Mouse (Mus musculus) heart, postnatal 25 days (tissue): Measurements from ENCODE around the gene Tbx4. TPM values are rescaled to one million over a fixed set of nuclear protein-coding genes. Genes with fewer than 3 reads are reported as not detected.

Experiments used
- DNase-seq: peaks from one replicate; pipeline ENCODE4 v3.0.0; 2022; ENCODE audit warnings: low spot score
- intact Hi-C: fragments of 180-260 bp; cut with DNase I; formaldehyde crosslinking; loops from one replicate; pipeline ENCODE4 v1.15.1; 2025
- total RNA-seq, 2 experiments: library from RNA; stranded (reverse); gene quantifications; 2 replicates each; pipeline ENCODE4 v1.2.3; 2021

Gene Tbx4
- under 1 TPM in 1 of 2 experiments, not detected in 1; 0.08 TPM for total RNA-seq

GRCm38 (mm10) chr11:85885665-85886428 lies at the start of gene Tbx4:
Gene Tbx4, plus strand, starts transcription at chr11:85886422.
- intact Hi-C loops = no loop called here
- DNase-seq = no peak

- intact Hi-C loops = no loop called here
- no peak for DNase-seq
These were observed 49.5 kb upstream of the Tbx4 start for GRCm38 (mm10) chr11:85836523-85837290.

- DNase-seq = no peak
- intact Hi-C loops = no loop called here
These were observed 49.0 kb upstream of the Tbx4 start for GRCm38 (mm10) chr11:85837291-85837647.

GRCm38 (mm10) chr11:85837648-85838423 lies 48.4 kb upstream of the Tbx4 start:
- intact Hi-C loops = no loop called here
- DNase-seq = no peak

GRCm38 (mm10) chr11:85838424-85839257 lies 47.6 kb upstream of the Tbx4 start:
- no peak for DNase-seq
- intact Hi-C loops = no loop called here

- DNase-seq = no peak
These were observed 46.8 kb upstream of the Tbx4 start for GRCm38 (mm10) chr11:85839258-85840030.

GRCm38 (mm10) chr11:85840031-85840802 lies 46.0 kb upstream of the Tbx4 start:
- intact Hi-C loops = loop anchor here (5.0 to 10.0 kb wide), 3 partner anchors 373 to 515 kb away; partner anchors contain the start of gene Med13
- no peak for DNase-seq

More at GRCm38 (mm10) chr11:85839258-85840030, 46.8 kb upstream of the Tbx4 start:
- intact Hi-C loops = loop anchor here (5.0 to 10.0 kb wide), 3 partner anchors 372 to 515 kb away; partner anchors contain the start of gene Med13

GRCm38 (mm10) chr11:85840803-85841145 lies 45.4 kb upstream of the Tbx4 start:
- no peak for DNase-seq
- intact Hi-C loops = loop anchor here (5.0 to 10.0 kb wide), 3 partner anchors 373 to 514 kb away; partner anchors contain the start of gene Med13

- intact Hi-C loops = loop anchor here (5.0 to 10.0 kb wide), 3 partner anchors 374 to 514 kb away; partner anchors contain the start of gene Med13
- DNase-seq = no peak
These were observed 45.0 kb upstream of the Tbx4 start for GRCm38 (mm10) chr11:85841211-85841681.

- intact Hi-C loops = loop anchor here (2.0 to 10.0 kb wide), 4 partner anchors 323 to 513 kb away; partner anchors contain the start of gene Med13
- peak; percentile 53 for DNase-seq
These were observed 44.2 kb upstream of the Tbx4 start for GRCm38 (mm10) chr11:85841980-85842379.

GRCm38 (mm10) chr11:85842596-85843346 lies 43.5 kb upstream of the Tbx4 start:
- no peak for DNase-seq
- intact Hi-C loops = loop anchor here (2.0 to 10.0 kb wide), 4 partner anchors 324 to 512 kb away; partner anchors contain the start of gene Med13

- peak; percentile 77 for DNase-seq
- intact Hi-C loops = loop anchor here (2.0 to 10.0 kb wide), 4 partner anchors 325 to 511 kb away; partner anchors contain the start of gene Med13
These were observed 42.9 kb upstream of the Tbx4 start for GRCm38 (mm10) chr11:85843347-85843692.

- intact Hi-C loops = loop anchor here (5.0 to 10.0 kb wide), 3 partner anchors 377 to 510 kb away; partner anchors contain the start of gene Med13
- DNase-seq = peak; percentile 74
These were observed 41.9 kb upstream of the Tbx4 start for GRCm38 (mm10) chr11:85844144-85844965.

- intact Hi-C loops = loop anchor here (5.0 to 10.0 kb wide), 4 partner anchors 327 to 510 kb away; partner anchors contain the start of gene Med13
- no peak for DNase-seq
These were observed 41.3 kb upstream of the Tbx4 start for GRCm38 (mm10) chr11:85844971-85845370.

- DNase-seq = peak; percentile 36
- intact Hi-C loops = loop anchor here (5.0 to 10.0 kb wide), 2 partner anchors 326 to 509 kb away; partner anchors contain the start of gene Med13
These were observed 40.3 kb upstream of the Tbx4 start for GRCm38 (mm10) chr11:85845921-85846320.

GRCm38 (mm10) chr11:85846509-85846908 lies 39.7 kb upstream of the Tbx4 start:
- intact Hi-C loops = loop anchor here (5.0 to 10.0 kb wide), 2 partner anchors 326 to 508 kb away; partner anchors contain the start of gene Med13
- DNase-seq = peak; percentile 66
